In the genomic region with DNA sequence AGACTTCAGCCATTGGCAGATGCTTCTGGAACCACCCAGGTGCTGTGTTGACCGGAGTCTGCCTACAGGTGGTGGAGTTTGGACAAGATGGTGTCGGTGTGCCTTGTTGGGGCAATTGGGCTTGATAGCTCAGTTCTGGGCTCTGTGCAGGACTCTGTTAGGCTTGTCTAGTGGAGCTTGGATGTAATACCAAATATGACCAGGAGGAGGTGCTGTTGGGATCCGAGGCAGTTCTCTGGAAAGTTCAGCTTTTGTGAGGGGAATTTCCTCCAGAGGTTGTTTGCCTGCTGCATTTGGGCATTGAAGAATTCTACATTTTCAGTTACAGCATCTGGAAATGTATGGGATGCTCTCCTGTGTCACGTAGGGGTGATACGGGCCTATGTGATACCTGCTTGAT, we compare ENCODE assay signal across 11 mouse cellular contexts. TPM values are rescaled to one million over a fixed set of nuclear protein-coding genes. Genes with fewer than 3 reads are reported as not detected.
DNase-seq lines count a peak whose midpoint lies in the region; ATAC-seq and TF ChIP-seq lines count a peak whose summit lies in the region.
"Had no signal": no experiment of that assay in that cellular context is flagged by ENCODE, and none has a peak within 500 bp of the region (broad histone marks: within the 10 kb centered on the region; RNA-seq: fewer than 3 reads in every experiment).

No protein-coding gene starts in this region.

- no peaks in the 10 kb centered on the region; the same call in 1 of the 2 replicates for H3K4me1 ChIP-seq in testis, adult 2 months (ENCODE audit: control insufficient read depth, insufficient read depth, low read length)
- H3K4me1 ChIP-seq in cortical plate, adult 2 months (ENCODE audit: control insufficient read depth, insufficient read depth, low read length): no peaks in the 10 kb centered on the region
- H3K4me1 ChIP-seq in neural tube, embryonic 15.5 days: peaks cover 33% of the 10 kb centered on the region

- no peak overlapping the region for H3K27ac ChIP-seq in testis, adult 2 months (ENCODE audit: control insufficient read depth, insufficient read depth, low read depth, low read length)
- no peak overlapping the region for H3K27ac ChIP-seq in cortical plate, adult 2 months (ENCODE audit: insufficient read depth, low read length)
- H3K27ac ChIP-seq in neural tube, embryonic 15.5 days (replicated peaks): no peak overlapping the region
- H3K27ac ChIP-seq: midbrain, embryonic 13.5 days had no signal

- ATAC-seq in neural tube, embryonic 15.5 days (ENCODE audit: low FRiP score): no peak
- ATAC-seq: midbrain, embryonic 13.5 days had no signal

- no peak overlapping the region for H3K9ac ChIP-seq in neural tube, embryonic 15.5 days (replicated peaks)
- H3K9ac ChIP-seq: midbrain, embryonic 13.5 days had no signal

- peak; percentile 35; the same call in 1 of the 2 replicates for TF ChIP-seq CTCF in testis, adult 2 months (IDR thresholded peaks at IDR 0.05; ENCODE audit: control insufficient read depth, insufficient read depth, insufficient replicate concordance, low read depth, low read length)
- TF ChIP-seq CTCF in cortical plate, adult 2 months (IDR thresholded peaks at IDR 0.05; ENCODE audit: extremely low read depth, insufficient read depth, low read length): peak; percentile 37

- H3K27me3 ChIP-seq in testis, adult 2 months (ENCODE audit: control insufficient read depth, insufficient read depth, low read length): no peaks in the 10 kb centered on the region
- H3K27me3 ChIP-seq in neural tube, embryonic 15.5 days (replicated peaks): no peaks in the 10 kb centered on the region
- H3K27me3 ChIP-seq: midbrain, embryonic 13.5 days had no signal

- WGBS in neural tube, embryonic 15.5 days: 95% methylated on average over 5 of the region's 5 CpGs

- H3K36me3 ChIP-seq in testis, adult 2 months (ENCODE audit: control insufficient read depth, insufficient read depth, low read length): no peaks in the 10 kb centered on the region
- no peaks in the 10 kb centered on the region for H3K36me3 ChIP-seq in neural tube, embryonic 15.5 days
- H3K36me3 ChIP-seq: midbrain, embryonic 13.5 days had no signal

- DNase-seq in heart, postnatal 4 days: peak; percentile 30
- DNase-seq in heart, adult 11 months: no peak
- no peak for DNase-seq in testis, postnatal 10 days (ENCODE audit: low spot score)
- peak; percentile 23 for DNase-seq in thymus, postnatal 25 days
- DNase-seq in urinary bladder, postnatal 25 days (ENCODE audit: low spot score): no peak
- DNase-seq: right cerebral cortex, postnatal 4 days had no signal

- no peak for TF ChIP-seq POLR2A in testis, adult 2 months (IDR thresholded peaks at IDR 0.05; ENCODE audit: control insufficient read depth, low read depth, low read length)
- TF ChIP-seq POLR2A in cortical plate, adult 2 months (IDR thresholded peaks at IDR 0.05; ENCODE audit: extremely low read depth, insufficient read depth, low read length): no peak

- H3K4me2 ChIP-seq in neural tube, embryonic 15.5 days: no peak overlapping the region
- H3K4me2 ChIP-seq: midbrain, embryonic 13.5 days had no signal

- H3K9me3 ChIP-seq in neural tube, embryonic 15.5 days (replicated peaks): no peaks in the 10 kb centered on the region
- H3K9me3 ChIP-seq: midbrain, embryonic 13.5 days had no signal

- no peak overlapping the region for H3K4me3 ChIP-seq in testis, adult 2 months (ENCODE audit: control insufficient read depth, low read depth, low read length)
- H3K4me3 ChIP-seq in cortical plate, adult 2 months (ENCODE audit: insufficient read depth, low read length): no peak overlapping the region
- no peak overlapping the region for H3K4me3 ChIP-seq in neural tube, embryonic 15.5 days (replicated peaks)
- H3K4me3 ChIP-seq: midbrain, embryonic 13.5 days had no signal

RNA-seq across cellular contexts. Expression of a gene that starts 39.7 kb away (rescaled TPM):
- total RNA-seq in heart, postnatal 4 days (2021): under 1 TPM; 0.65 to 0.81 TPM
- 55.6 and 61.9 TPM in 2 replicates for polyA plus RNA-seq in testis, adult 2 months (2012; rRNA removed)
- 22.4 and 23.4 TPM in 2 replicates for polyA plus RNA-seq in cortical plate, adult 2 months (2012; rRNA removed)
- 5.7 TPM in 2 replicates for polyA plus RNA-seq in neural tube, embryonic 15.5 days (2015; fragmentation: Nextera tagmentation; extraction: Ambion mirVana)
- total RNA-seq: common myeloid progenitor, adult 5-6 weeks had no signal

Comparison
In these comparisons a context has a peak if more than half of its experiments do, and no peak if none do; other contexts are left out.
1. DNase-seq: peak in heart, postnatal 4 days (single experiment) and thymus, postnatal 25 days (single experiment); none in heart, adult 11 months (single experiment), testis, postnatal 10 days (single experiment) and urinary bladder, postnatal 25 days (single experiment).